In the genomic region with DNA sequence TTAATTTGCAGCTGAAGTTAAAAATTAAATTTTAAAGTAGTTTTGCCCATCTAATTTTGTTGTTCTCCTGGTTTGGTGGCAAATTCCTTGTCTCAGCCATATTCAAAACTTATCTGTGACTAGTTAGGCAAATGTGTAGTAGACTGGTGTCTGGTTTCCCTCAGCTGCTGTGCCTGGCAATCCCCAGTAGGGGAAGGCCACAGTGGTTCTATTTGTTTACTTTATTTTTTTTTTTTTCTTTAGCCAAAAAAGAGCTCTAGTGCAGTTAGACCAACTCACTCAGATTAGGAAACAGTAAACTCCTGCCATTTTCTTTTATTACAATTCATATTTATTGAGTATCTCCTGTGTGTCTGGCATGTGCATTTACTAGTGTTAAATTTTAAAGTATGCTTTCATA, we compare ENCODE assay signal across 25 mouse cellular contexts. TPM values are rescaled to one million over a fixed set of nuclear protein-coding genes. Genes with fewer than 3 reads are reported as not detected.
DNase-seq lines count a peak whose midpoint lies in the region; ATAC-seq and TF ChIP-seq lines count a peak whose summit lies in the region.
"Had no signal": no experiment of that assay in that cellular context is flagged by ENCODE, and none has a peak within 500 bp of the region (broad histone marks: within the 10 kb centered on the region; RNA-seq: fewer than 3 reads in every experiment).

No protein-coding gene starts in this region.

- no peak overlapping the region for H3K4me2 ChIP-seq in kidney, postnatal 0 days (ENCODE audit: low read length)
- no peak overlapping the region for H3K4me2 ChIP-seq in midbrain, postnatal 0 days (ENCODE audit: low read depth, low read length, poor library complexity, severe bottlenecking)
- H3K4me2 ChIP-seq: embryonic facial prominence, embryonic 12.5 days; forebrain, embryonic 13.5 days; liver, embryonic 15.5 days; midbrain, embryonic 13.5 days had no signal

- H3K4me1 ChIP-seq in kidney, postnatal 0 days (replicated peaks; ENCODE audit: insufficient read depth, low read length) = no peaks in the 10 kb centered on the region
- no peaks in the 10 kb centered on the region for H3K4me1 ChIP-seq in midbrain, postnatal 0 days (ENCODE audit: insufficient read depth, low read length)
- H3K4me1 ChIP-seq: embryonic facial prominence, embryonic 12.5 days; forebrain, embryonic 13.5 days; liver, embryonic 15.5 days; megakaryocyte, embryonic 14.5 days; midbrain, embryonic 13.5 days had no signal

- H3K27me3 ChIP-seq in kidney, postnatal 0 days (ENCODE audit: insufficient read depth, low read length) = no peaks in the 10 kb centered on the region
- H3K27me3 ChIP-seq in midbrain, postnatal 0 days (ENCODE audit: insufficient read depth, low read length) = no peaks in the 10 kb centered on the region
- H3K27me3 ChIP-seq: embryonic facial prominence, embryonic 12.5 days; forebrain, embryonic 13.5 days; liver, embryonic 15.5 days; megakaryocyte, embryonic 14.5 days; midbrain, embryonic 13.5 days had no signal

- TF ChIP-seq CTCF in kidney, postnatal 0 days (IDR thresholded peaks at IDR 0.05; ENCODE audit: low read depth) = no peak
- no peak for TF ChIP-seq CTCF in midbrain, postnatal 0 days (IDR thresholded peaks at IDR 0.05)

- DNase-seq in embryo, embryonic 10.5 days (ENCODE audit: low spot score) = peak; percentile 5
- DNase-seq in embryo, embryonic 9.5 days (ENCODE audit: extremely low spot score) = no peak
- peak; percentile 11 for DNase-seq in kidney, postnatal 0 days (ENCODE audit: low spot score)
- DNase-seq in kidney, adult 9 months = no peak
- peak; percentile 4 for DNase-seq in lung, postnatal 10 days
- DNase-seq in lung, postnatal 36 days = no peak
- no peak for DNase-seq in midbrain, postnatal 0 days (ENCODE audit: low spot score)
- no peak for DNase-seq in adrenal gland, postnatal 4 days (ENCODE audit: low spot score in 2 of 2)
- DNase-seq: adrenal gland, adult 8-10 months; cerebellum, adult 2 months; cerebellum, postnatal 25 days; gastrocnemius, adult 2 months; heart, postnatal 4 days; kidney, adult 18-20 months; kidney, postnatal 25 days; right cerebral cortex, postnatal 14 days had no signal

- H3K27ac ChIP-seq in kidney, postnatal 0 days = no peak overlapping the region
- no peak overlapping the region for H3K27ac ChIP-seq in midbrain, postnatal 0 days (ENCODE audit: low read depth, low read length)
- H3K27ac ChIP-seq: embryonic facial prominence, embryonic 12.5 days; forebrain, embryonic 13.5 days; gastrocnemius, adult 2 months; heart, embryonic 10.5 days; liver, embryonic 15.5 days; midbrain, embryonic 13.5 days had no signal

- no peaks in the 10 kb centered on the region for H3K9me3 ChIP-seq in kidney, postnatal 0 days (replicated peaks; ENCODE audit: low read length)
- no peaks in the 10 kb centered on the region for H3K9me3 ChIP-seq in midbrain, postnatal 0 days (ENCODE audit: low read length)
- H3K9me3 ChIP-seq: embryonic facial prominence, embryonic 12.5 days; forebrain, embryonic 13.5 days; G1E; heart, embryonic 10.5 days; liver, embryonic 15.5 days; megakaryocyte, embryonic 14.5 days; midbrain, embryonic 13.5 days had no signal

- peaks cover 29% of the 10 kb centered on the region for H3K36me3 ChIP-seq in kidney, postnatal 0 days (ENCODE audit: insufficient read depth, low read length)
- H3K36me3 ChIP-seq in midbrain, postnatal 0 days (ENCODE audit: insufficient read depth, low read length) = peaks cover 42% of the 10 kb centered on the region

- no peak overlapping the region for H3K4me3 ChIP-seq in kidney, postnatal 0 days (replicated peaks; ENCODE audit: low read depth, low read length)
- H3K4me3 ChIP-seq in midbrain, postnatal 0 days (ENCODE audit: low read depth, low read length) = no peak overlapping the region
- H3K4me3 ChIP-seq: embryonic facial prominence, embryonic 12.5 days; erythroblast, embryonic 14.5 days; forebrain, embryonic 13.5 days; gastrocnemius, adult 2 months; heart, embryonic 10.5 days; liver, embryonic 15.5 days; megakaryocyte, embryonic 14.5 days; midbrain, embryonic 13.5 days had no signal

- no peak overlapping the region for H3K9ac ChIP-seq in kidney, postnatal 0 days (ENCODE audit: low read depth, low read length)
- no peak overlapping the region for H3K9ac ChIP-seq in midbrain, postnatal 0 days (replicated peaks; ENCODE audit: low read length, poor library complexity, severe bottlenecking)
- H3K9ac ChIP-seq: embryonic facial prominence, embryonic 12.5 days; forebrain, embryonic 13.5 days; liver, embryonic 15.5 days; midbrain, embryonic 13.5 days had no signal

- no peak for ATAC-seq in kidney, postnatal 0 days (replicated peaks; ENCODE audit: low FRiP score, low read depth)
- ATAC-seq in midbrain, postnatal 0 days (ENCODE audit: low FRiP score) = no peak
- ATAC-seq: forebrain, embryonic 13.5 days; hindbrain, embryonic 16.5 days; midbrain, embryonic 13.5 days had no signal

RNA-seq across cellular contexts. Expression of gene Pgm3, which starts 49.3 kb away (rescaled TPM):
- 32.6 and 35.7 TPM in 2 replicates for polyA plus RNA-seq in kidney, postnatal 0 days (2015; fragmentation: Nextera tagmentation; extraction: Ambion mirVana)
- total RNA-seq in midbrain, postnatal 0 days (2014; rRNA removed) = 19.3 and 20.9 TPM in 2 replicates
- polyA plus RNA-seq in midbrain, postnatal 0 days (2015; fragmentation: Nextera tagmentation; extraction: Ambion mirVana) = 25.1 and 25.5 TPM in 2 replicates
- total RNA-seq in adrenal gland, postnatal 4 days (2021) = 10 to 100 TPM; 36.3 to 38.5 TPM

RNA-seq across cellular contexts. Expression of gene Rwdd2a, which starts 49.5 kb away (rescaled TPM):
- polyA plus RNA-seq in kidney, postnatal 0 days (2015; fragmentation: Nextera tagmentation; extraction: Ambion mirVana) = 5.4 and 6.2 TPM in 2 replicates
- 30.4 and 38.7 TPM in 2 replicates for total RNA-seq in midbrain, postnatal 0 days (2014; rRNA removed)
- polyA plus RNA-seq in midbrain, postnatal 0 days (2015; fragmentation: Nextera tagmentation; extraction: Ambion mirVana) = 75.0 and 75.5 TPM in 2 replicates
- total RNA-seq in adrenal gland, postnatal 4 days (2021) = 10 to 100 TPM; 14.2 to 15.1 TPM
- polyA plus RNA-seq: erythroblast, embryonic 14.5 days had no signal

RNA-seq across cellular contexts. Expression of gene Dop1a, which starts 55.4 kb away (rescaled TPM):
- polyA plus RNA-seq in kidney, postnatal 0 days (2015; fragmentation: Nextera tagmentation; extraction: Ambion mirVana) = 7.5 and 9.7 TPM in 2 replicates
- 57.0 and 85.1 TPM in 2 replicates for total RNA-seq in midbrain, postnatal 0 days (2014; rRNA removed)
- 21.3 and 25.8 TPM in 2 replicates for polyA plus RNA-seq in midbrain, postnatal 0 days (2015; fragmentation: Nextera tagmentation; extraction: Ambion mirVana)
- total RNA-seq in adrenal gland, postnatal 4 days (2021) = 10 to 100 TPM; 34.3 to 35.3 TPM

RNA-seq across cellular contexts. Expression of gene Ube2cbp, which starts 57.6 kb away (rescaled TPM):
- polyA plus RNA-seq in kidney, postnatal 0 days (2015; fragmentation: Nextera tagmentation; extraction: Ambion mirVana) = 8.2 and 9.3 TPM in 2 replicates
- total RNA-seq in midbrain, postnatal 0 days (2014; rRNA removed) = 8.4 and 10.3 TPM in 2 replicates
- 7.2 and 7.7 TPM in 2 replicates for polyA plus RNA-seq in midbrain, postnatal 0 days (2015; fragmentation: Nextera tagmentation; extraction: Ambion mirVana)
- total RNA-seq in adrenal gland, postnatal 4 days (2021) = 1 to 10 TPM; 4.3 to 5.1 TPM
- polyA plus RNA-seq: erythroblast, embryonic 14.5 days had no signal

Comparison
In these comparisons a context has a peak if more than half of its experiments do, and no peak if none do; other contexts are left out.
1. DNase-seq: peak in embryo, embryonic 10.5 days (single experiment), kidney, postnatal 0 days (single experiment) and lung, postnatal 10 days (single experiment); none in embryo, embryonic 9.5 days (single experiment), kidney, adult 9 months (single experiment), lung, postnatal 36 days (single experiment), midbrain, postnatal 0 days (single experiment) and adrenal gland, postnatal 4 days (0 of 2).